Mouse (Mus musculus): Measurements from ENCODE around the gene Sik2. TPM values are rescaled to one million over a fixed set of nuclear protein-coding genes. Genes with fewer than 3 reads are reported as not detected.

The Sik2 gene
- polyA plus RNA-seq, 1 experiment: 20.2 TPM

- no peaks in the 10 kb centered on the region for H3K4me1 ChIP-seq (ENCODE audit: control insufficient read depth, insufficient read depth, low read length)
- WGBS: 66% methylated on average over 5 of the region's 5 CpGs
- DNase-seq: no peak
- TF ChIP-seq POLR2A (IDR thresholded peaks at IDR 0.05; ENCODE audit: borderline replicate concordance, extremely low read depth, low read depth, low read length) (no peak), CTCF (IDR thresholded peaks at IDR 0.05; ENCODE audit: insufficient read depth, low read length) (no peak)
- no peak overlapping the region for H3K4me3 ChIP-seq (replicated peaks; ENCODE audit: extremely low read depth, low read depth, low read length)
Measured at GRCm38 (mm10) chr9:50922363-50923153, 86.3 kb downstream of the Sik2 start.

- no peak for TF ChIP-seq CTCF (IDR thresholded peaks at IDR 0.05; ENCODE audit: insufficient read depth, low read length)
- TF ChIP-seq POLR2A (IDR thresholded peaks at IDR 0.05; ENCODE audit: borderline replicate concordance, extremely low read depth, low read depth, low read length): no peak
- Histone ChIP-seq H3K4me3 (replicated peaks; ENCODE audit: extremely low read depth, low read depth, low read length) (no peak overlapping the region), H3K4me1 (ENCODE audit: control insufficient read depth, insufficient read depth, low read length) (no peaks in the 10 kb centered on the region)
- no peak for DNase-seq
- 69% methylated on average over 3 of the region's 3 CpGs for WGBS
Measured at GRCm38 (mm10) chr9:50920933-50921895, 87.7 kb downstream of the Sik2 start.

- Histone ChIP-seq H3K4me1 (ENCODE audit: control insufficient read depth, insufficient read depth, low read length) (no peaks in the 10 kb centered on the region), H3K4me3 (replicated peaks; ENCODE audit: extremely low read depth, low read depth, low read length) (no peak overlapping the region)
- WGBS: 99% methylated on average over 2 of the region's 2 CpGs
- TF ChIP-seq POLR2A (IDR thresholded peaks at IDR 0.05; ENCODE audit: borderline replicate concordance, extremely low read depth, low read depth, low read length): no peak
- TF ChIP-seq CTCF (IDR thresholded peaks at IDR 0.05; ENCODE audit: insufficient read depth, low read length): no peak
- no peak for DNase-seq
Measured at GRCm38 (mm10) chr9:50919554-50919953, 89.3 kb downstream of the Sik2 start.

- Histone ChIP-seq H3K4me3 (replicated peaks; ENCODE audit: extremely low read depth, low read depth, low read length) (no peak overlapping the region), H3K4me1 (ENCODE audit: control insufficient read depth, insufficient read depth, low read length) (no peaks in the 10 kb centered on the region)
- TF ChIP-seq POLR2A (IDR thresholded peaks at IDR 0.05; ENCODE audit: borderline replicate concordance, extremely low read depth, low read depth, low read length) (no peak), CTCF (IDR thresholded peaks at IDR 0.05; ENCODE audit: insufficient read depth, low read length) (no peak)
- no peak for DNase-seq
- 79% methylated on average over 3 of the region's 3 CpGs for WGBS
Measured at GRCm38 (mm10) chr9:50918131-50918530, 90.7 kb downstream of the Sik2 start.

GRCm38 (mm10) chr9:50911861-50912515 is 96.9 kb downstream of the Sik2 start:
- H3K4me1 ChIP-seq (ENCODE audit: control insufficient read depth, insufficient read depth, low read length): no peaks in the 10 kb centered on the region

GRCm38 (mm10) chr9:50905321-50905720 is 103.6 kb downstream of the Sik2 start:
- WGBS: 62% methylated on average over 3 of the region's 3 CpGs
- Histone ChIP-seq H3K4me1 (ENCODE audit: control insufficient read depth, insufficient read depth, low read length) (peaks cover 9% of the 10 kb centered on the region), H3K4me3 (replicated peaks; ENCODE audit: extremely low read depth, low read depth, low read length) (no peak overlapping the region)
- TF ChIP-seq CTCF (IDR thresholded peaks at IDR 0.05; ENCODE audit: insufficient read depth, low read length): no peak
- no peak for TF ChIP-seq POLR2A (IDR thresholded peaks at IDR 0.05; ENCODE audit: borderline replicate concordance, extremely low read depth, low read depth, low read length)
- DNase-seq: no peak

More at GRCm38 (mm10) chr9:50911861-50912515, 96.9 kb downstream of the Sik2 start:
- DNase-seq: no peak
- TF ChIP-seq POLR2A (IDR thresholded peaks at IDR 0.05; ENCODE audit: borderline replicate concordance, extremely low read depth, low read depth, low read length) (no peak), CTCF (IDR thresholded peaks at IDR 0.05; ENCODE audit: insufficient read depth, low read length) (no peak)
- H3K4me3 ChIP-seq (replicated peaks; ENCODE audit: extremely low read depth, low read depth, low read length): no peak overlapping the region
- WGBS: 79% methylated on average over 7 of the region's 7 CpGs

GRCm38 (mm10) chr9:50904196-50904847 is 104.6 kb downstream of the Sik2 start:
- Histone ChIP-seq H3K4me1 (ENCODE audit: control insufficient read depth, insufficient read depth, low read length) (peaks cover 9% of the 10 kb centered on the region), H3K4me3 (replicated peaks; ENCODE audit: extremely low read depth, low read depth, low read length) (no peak overlapping the region)
- 70% methylated on average over 6 of the region's 6 CpGs for WGBS

GRCm38 (mm10) chr9:50900026-50900920 is 108.6 kb downstream of the Sik2 start:
- 51% methylated on average over 7 of the region's 7 CpGs for WGBS
- TF ChIP-seq POLR2A (IDR thresholded peaks at IDR 0.05; ENCODE audit: borderline replicate concordance, extremely low read depth, low read depth, low read length) (no peak), CTCF (IDR thresholded peaks at IDR 0.05; ENCODE audit: insufficient read depth, low read length) (no peak)

More at GRCm38 (mm10) chr9:50904196-50904847, 104.6 kb downstream of the Sik2 start:
- TF ChIP-seq POLR2A (IDR thresholded peaks at IDR 0.05; ENCODE audit: borderline replicate concordance, extremely low read depth, low read depth, low read length): no peak
- TF ChIP-seq CTCF (IDR thresholded peaks at IDR 0.05; ENCODE audit: insufficient read depth, low read length): no peak
- no peak for DNase-seq

More at GRCm38 (mm10) chr9:50900026-50900920, 108.6 kb downstream of the Sik2 start:
- no peak overlapping the region for H3K4me3 ChIP-seq (replicated peaks; ENCODE audit: extremely low read depth, low read depth, low read length)
- DNase-seq: no peak
- H3K4me1 ChIP-seq (ENCODE audit: control insufficient read depth, insufficient read depth, low read length): peaks cover 6% of the 10 kb centered on the region
